Mouse (Mus musculus) spleen, embryonic (tissue): Measurements from ENCODE around the gene Rhox3a2.
"Not testable (repeated sequence)": the region's sequence is repeated elsewhere in the genome, so short reads cannot be mapped to it uniquely, and the experiment has no call there.

ENCODE experiments used
- CTCF ChIA-PET: fragments of 350-600 bp; sonication (Branson Sonifier 250); formaldehyde crosslinking; loops from one replicate; lab custom pipeline; 2022; lab: Charles Lee

The Rhox3a2 gene

DNA sequence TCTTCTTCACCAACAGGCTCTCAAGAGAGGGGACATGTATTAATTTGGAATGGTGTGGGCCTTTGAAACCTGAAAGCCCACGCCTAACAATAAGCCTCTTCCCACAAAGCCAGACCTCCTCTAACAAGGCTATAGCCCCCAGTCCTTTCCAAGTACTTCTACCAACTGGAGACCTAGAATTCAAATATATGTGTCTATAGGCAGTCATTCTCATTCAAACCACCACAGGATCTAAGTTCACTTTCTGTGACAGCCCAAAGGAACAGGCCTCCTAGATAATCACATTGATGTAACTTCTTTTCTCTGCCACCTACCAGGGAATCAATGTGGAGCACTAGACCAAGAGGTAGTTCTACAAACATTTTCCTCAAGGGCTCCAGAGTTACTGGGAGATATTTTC lies at the start of gene Rhox3a2:
Gene Rhox3a2, plus strand, starts transcription at position 301 of the 400 bp plus-strand sequence.
- CTCF ChIA-PET = not testable (repeated sequence)

DNA sequence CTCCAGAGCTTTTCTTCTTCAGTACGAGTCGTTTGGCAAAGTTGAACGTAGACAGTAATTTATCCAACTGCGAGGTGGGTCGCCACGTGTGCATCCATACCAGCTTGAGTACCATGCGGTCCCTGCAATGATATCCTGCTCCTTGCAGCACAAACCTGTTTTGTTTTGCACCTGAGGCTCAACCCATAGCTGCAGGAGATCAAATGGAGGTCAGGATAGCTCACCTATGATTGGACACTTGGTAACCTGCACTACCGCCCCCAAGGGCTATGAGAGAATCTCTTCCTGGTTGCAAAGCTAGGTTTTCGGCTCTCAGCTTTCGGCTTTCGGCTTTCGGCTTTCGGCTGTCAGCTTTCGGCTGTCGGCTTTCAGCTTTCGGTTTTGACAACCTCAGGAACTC lies 10.7 kb downstream of the Rhox3a2 start, which contains the start of gene Rhox4a2:
Gene Rhox4a2, plus strand, starts transcription at position 301 of the 400 bp plus-strand sequence.
- CTCF ChIA-PET = not testable (repeated sequence)

DNA sequence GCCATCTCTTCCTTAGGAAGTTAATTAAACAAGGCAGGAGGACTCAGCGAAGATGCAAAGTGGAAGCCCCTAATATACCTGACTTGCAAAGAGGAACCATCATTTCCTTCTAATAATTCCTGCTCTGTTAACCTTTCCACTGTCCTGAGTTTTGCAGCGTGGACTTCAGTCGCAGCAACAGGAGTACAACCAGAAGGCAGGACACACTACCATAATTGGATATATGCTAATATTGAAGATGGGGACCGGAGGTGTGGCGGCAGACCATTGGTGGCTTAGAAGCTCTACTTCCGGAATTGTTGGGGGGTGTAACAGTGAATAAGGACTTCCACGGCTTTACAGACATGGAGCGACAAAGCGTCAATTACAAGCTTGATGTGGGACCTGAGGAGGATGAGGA lies 31.9 kb downstream of the Rhox3a2 start, which contains the start of gene Rhox2b:
Gene Rhox2b, plus strand, starts transcription at position 301 of the 400 bp plus-strand sequence.
- CTCF ChIA-PET = not testable (repeated sequence)

DNA sequence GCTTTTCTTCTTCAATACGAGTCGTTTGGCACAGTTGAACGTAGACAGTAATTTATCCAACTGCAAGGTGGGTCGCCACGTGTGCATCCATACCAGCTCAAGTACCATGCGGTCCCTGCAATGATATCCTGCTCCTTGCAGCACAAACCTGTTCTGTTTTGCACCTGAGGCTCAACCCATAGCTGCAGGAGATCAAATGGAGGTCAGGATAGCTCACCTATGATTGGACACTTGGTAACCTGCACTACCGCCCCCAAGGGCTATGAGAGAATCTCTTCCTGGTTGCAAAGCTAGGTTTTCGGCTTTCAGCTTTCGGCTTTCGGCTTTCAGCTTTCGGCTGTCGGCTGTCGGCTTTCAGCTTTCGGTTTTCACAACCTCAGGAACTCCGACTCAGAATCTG lies 52.4 kb downstream of the Rhox3a2 start, which contains the start of gene Rhox4b:
Gene Rhox4b, plus strand, starts transcription at position 301 of the 400 bp plus-strand sequence.
- CTCF ChIA-PET = not testable (repeated sequence)
